ENCODE assay signal across 14 mouse cellular contexts in the genomic region with DNA sequence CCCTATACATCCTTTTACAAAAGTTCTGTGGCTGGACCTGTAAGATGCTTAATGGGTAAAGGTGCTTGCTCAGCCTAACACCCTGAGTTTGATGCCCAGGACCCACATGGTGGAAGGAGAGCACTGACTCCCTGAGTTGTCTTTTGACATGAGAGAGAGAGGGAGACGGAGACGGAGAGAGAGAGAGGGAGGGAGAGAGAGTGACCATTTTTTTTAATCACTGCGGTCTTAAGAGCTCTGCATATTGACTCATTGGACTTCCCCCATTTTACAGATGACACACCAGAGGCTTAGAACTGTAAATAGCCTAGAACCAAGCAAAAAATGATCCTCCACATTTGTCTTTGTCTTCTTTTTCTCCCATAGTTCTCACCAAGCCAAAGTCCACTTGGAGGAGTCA. TPM values are rescaled to one million over a fixed set of nuclear protein-coding genes. Genes with fewer than 3 reads are reported as not detected.
DNase-seq lines count a peak whose midpoint lies in the region; ATAC-seq lines count a peak whose summit lies in the region.
"Had no signal": no experiment of that assay in that cellular context is flagged by ENCODE, and none has a peak within 500 bp of the region (broad histone marks: within the 10 kb centered on the region; RNA-seq: fewer than 3 reads in every experiment).

No protein-coding gene starts in this region.

- H3K9ac ChIP-seq in heart, embryonic 16.5 days (ENCODE audit: low read length), result no peak overlapping the region; the same call in 1 of the 2 replicates
- no peak overlapping the region for H3K9ac ChIP-seq in neural tube, embryonic 11.5 days (ENCODE audit: low read length)
- H3K9ac ChIP-seq in limb, embryonic 12.5 days (replicated peaks), result no peak overlapping the region
- H3K9ac ChIP-seq: liver, embryonic 14.5 days had no signal

- no peak overlapping the region for H3K4me3 ChIP-seq in heart, embryonic 16.5 days (ENCODE audit: low read length)
- H3K4me3 ChIP-seq in neural tube, embryonic 11.5 days (ENCODE audit: low read depth, low read length), result no peak overlapping the region
- H3K4me3 ChIP-seq in limb, embryonic 12.5 days (replicated peaks), result no peak overlapping the region

- H3K4me2 ChIP-seq in heart, embryonic 16.5 days (ENCODE audit: low read depth, low read length), result no peak overlapping the region
- H3K4me2 ChIP-seq in neural tube, embryonic 11.5 days (ENCODE audit: low read depth), result no peak overlapping the region
- 0 out of 2 replicates have a peak overlapping the region, but pooled peaks have one; percentile 0 for H3K4me2 ChIP-seq in limb, embryonic 12.5 days

- peaks cover 29% of the 10 kb centered on the region for H3K4me1 ChIP-seq in heart, embryonic 16.5 days (ENCODE audit: control insufficient read depth, insufficient read depth, low read length)
- H3K4me1 ChIP-seq in neural tube, embryonic 11.5 days (ENCODE audit: control insufficient read depth, insufficient read depth, low read length), result peaks cover 22% of the 10 kb centered on the region
- peaks cover 63% of the 10 kb centered on the region for H3K4me1 ChIP-seq in limb, embryonic 12.5 days (replicated peaks)

- 78% methylated on average over 3 of the region's 3 CpGs for WGBS in heart, embryonic 16.5 days
- 73% methylated on average over 3 of the region's 3 CpGs for WGBS in neural tube, embryonic 11.5 days
- 76% methylated on average over 3 of the region's 3 CpGs for WGBS in limb, embryonic 12.5 days

- H3K36me3 ChIP-seq in heart, embryonic 16.5 days (ENCODE audit: control insufficient read depth, insufficient read depth), result peaks cover 3% of the 10 kb centered on the region; the same call in 1 of the 2 replicates
- H3K36me3 ChIP-seq in neural tube, embryonic 11.5 days (ENCODE audit: control insufficient read depth, insufficient read depth, low read length), result no peaks in the 10 kb centered on the region
- H3K36me3 ChIP-seq in limb, embryonic 12.5 days, result peaks cover 39% of the 10 kb centered on the region

- no peaks in the 10 kb centered on the region for H3K27me3 ChIP-seq in heart, embryonic 16.5 days (ENCODE audit: control insufficient read depth, insufficient read depth, low read length)
- no peaks in the 10 kb centered on the region for H3K27me3 ChIP-seq in neural tube, embryonic 11.5 days (ENCODE audit: control insufficient read depth, insufficient read depth, low read length)
- no peaks in the 10 kb centered on the region for H3K27me3 ChIP-seq in limb, embryonic 12.5 days

- no peaks in the 10 kb centered on the region for H3K9me3 ChIP-seq in heart, embryonic 16.5 days (replicated peaks; ENCODE audit: control insufficient read depth, low read length)
- no peaks in the 10 kb centered on the region for H3K9me3 ChIP-seq in neural tube, embryonic 11.5 days (ENCODE audit: control insufficient read depth, low read length)
- no peaks in the 10 kb centered on the region for H3K9me3 ChIP-seq in limb, embryonic 12.5 days

- H3K27ac ChIP-seq in heart, embryonic 16.5 days (ENCODE audit: low read length), result peak overlapping the region; percentile 76
- peak overlapping the region; percentile 35; the same call in 1 of the 2 replicates for H3K27ac ChIP-seq in neural tube, embryonic 11.5 days (ENCODE audit: low read depth, low read length)
- H3K27ac ChIP-seq in limb, embryonic 12.5 days, result peak overlapping the region; percentile 93
- H3K27ac ChIP-seq: liver, embryonic 14.5 days had no signal

- DNase-seq in heart, adult 18-20 months, result no peak
- DNase-seq in neural tube, embryonic 11.5 days (ENCODE audit: low spot score), result no peak
- DNase-seq in neural tube, embryonic 10.5 days (ENCODE audit: extremely low spot score, low spot score), result no peak
- DNase-seq in cerebellum, adult 18-20 months, result no peak
- DNase-seq in T-cell, adult 2 months (ENCODE audit: low spot score), result no peak
- DNase-seq: adrenal gland, adult 8-10 months; cerebellum, postnatal 25 days had no signal

- no peak for ATAC-seq in heart, embryonic 16.5 days (replicated peaks; ENCODE audit: extremely low read depth, insufficient read depth, low FRiP score)
- ATAC-seq in neural tube, embryonic 11.5 days (ENCODE audit: insufficient read depth, low FRiP score, low TSS enrichment), result no peak
- no peak for ATAC-seq in limb, embryonic 12.5 days (ENCODE audit: insufficient number of reproducible peaks, insufficient read depth, low FRiP score, low TSS enrichment, low read depth)
- ATAC-seq: inflammation-experienced regulatory T-cells, adult 6 months had no signal

RNA-seq across cellular contexts. Expression of a gene that starts 10.6 kb away (rescaled TPM):
- 5.3 and 17.1 TPM in 2 replicates for polyA plus RNA-seq in heart, embryonic 16.5 days (2015; fragmentation: Nextera tagmentation; extraction: Ambion mirVana)
- under 1 TPM in 1 of 2 experiments, not detected in 1; 0.67 TPM for total RNA-seq in heart, adult 18-20 months (2021)
- 6.5 and 9.2 TPM in 2 replicates for polyA plus RNA-seq in neural tube, embryonic 11.5 days (2014; fragmentation: Nextera tagmentation; extraction: Ambion mirVana)
- 14.3 and 17.3 TPM in 2 replicates for polyA plus RNA-seq in limb, embryonic 12.5 days (2016; fragmentation: Nextera tagmentation; extraction: Ambion mirVana)
- total RNA-seq: megakaryocyte progenitor cell, adult 5-6 weeks had no signal
- polyA plus RNA-seq: testis, adult 2 months had no signal

RNA-seq across cellular contexts. Expression of a gene that starts 27.4 kb away (rescaled TPM):
- polyA plus RNA-seq in heart, embryonic 16.5 days (2015; fragmentation: Nextera tagmentation; extraction: Ambion mirVana), result 73.5 and 83.5 TPM in 2 replicates
- total RNA-seq in heart, adult 18-20 months (2021), result 10 to 100 TPM; 24.7 to 33.1 TPM
- polyA plus RNA-seq in neural tube, embryonic 11.5 days (2014; fragmentation: Nextera tagmentation; extraction: Ambion mirVana), result 15.1 and 21.0 TPM in 2 replicates
- polyA plus RNA-seq in limb, embryonic 12.5 days (2016; fragmentation: Nextera tagmentation; extraction: Ambion mirVana), result 30.2 and 30.3 TPM in 2 replicates

RNA-seq across cellular contexts. Expression of a gene that starts 44.4 kb away (rescaled TPM):
- 14.2 and 20.0 TPM in 2 replicates for polyA plus RNA-seq in heart, embryonic 16.5 days (2015; fragmentation: Nextera tagmentation; extraction: Ambion mirVana)
- 10 to 100 TPM; 12.2 to 29.0 TPM for total RNA-seq in heart, adult 18-20 months (2021)
- polyA plus RNA-seq in neural tube, embryonic 11.5 days (2014; fragmentation: Nextera tagmentation; extraction: Ambion mirVana), result 10.6 and 20.0 TPM in 2 replicates
- polyA plus RNA-seq in limb, embryonic 12.5 days (2016; fragmentation: Nextera tagmentation; extraction: Ambion mirVana), result 29.4 and 33.3 TPM in 2 replicates

RNA-seq across cellular contexts. Expression of a gene that starts 46.4 kb away (rescaled TPM):
- 14.1 and 27.0 TPM in 2 replicates for polyA plus RNA-seq in heart, embryonic 16.5 days (2015; fragmentation: Nextera tagmentation; extraction: Ambion mirVana)
- total RNA-seq in heart, adult 18-20 months (2021), result 1 to 10 TPM; 1.8 to 2.6 TPM
- polyA plus RNA-seq in neural tube, embryonic 11.5 days (2014; fragmentation: Nextera tagmentation; extraction: Ambion mirVana), result 2.1 and 3.5 TPM in 2 replicates
- 14.4 and 15.3 TPM in 2 replicates for polyA plus RNA-seq in limb, embryonic 12.5 days (2016; fragmentation: Nextera tagmentation; extraction: Ambion mirVana)
- polyA plus RNA-seq: inflammation-experienced regulatory T-cells, adult 6 months; testis, adult 2 months had no signal

RNA-seq across cellular contexts. Expression of a gene that starts 53.4 kb away (rescaled TPM):
- 0.17 and 0.32 TPM in 2 replicates for polyA plus RNA-seq in heart, embryonic 16.5 days (2015; fragmentation: Nextera tagmentation; extraction: Ambion mirVana)
- not detected for total RNA-seq in heart, adult 18-20 months (2021)
- polyA plus RNA-seq in neural tube, embryonic 11.5 days (2014; fragmentation: Nextera tagmentation; extraction: Ambion mirVana), result not detected in 2 replicates
- polyA plus RNA-seq in limb, embryonic 12.5 days (2016; fragmentation: Nextera tagmentation; extraction: Ambion mirVana), result 0.60 TPM in 1 of 2 replicates, not detected in the other
- total RNA-seq: left cerebral cortex, adult 8-10 months; megakaryocyte progenitor cell, adult 5-6 weeks had no signal
- polyA plus RNA-seq: inflammation-experienced regulatory T-cells, adult 6 months had no signal

Comparison
In these comparisons a context has a peak if more than half of its experiments do, and no peak if none do; other contexts are left out.
1. H3K27ac ChIP-seq: peak in every context shown above with its lines; median percentile 93 in limb, embryonic 12.5 days; 76 in heart, embryonic 16.5 days; 35 in neural tube, embryonic 11.5 days.